Mouse (Mus musculus): ENCODE measurements around the gene Ralgps1. TPM values are rescaled to one million over a fixed set of nuclear protein-coding genes. Genes with fewer than 3 reads are reported as not detected.

Ralgps1 gene
- polyA plus RNA-seq, 1 experiment from 2014 or later, result 3.8 TPM

- H3K27me3 ChIP-seq (ENCODE audit: low read depth, poor library complexity, severe bottlenecking), result no peaks in the 10 kb centered on the region
- DNase-seq (ENCODE audit: low spot score), result no peak
These were observed 15.7 kb downstream of the Ralgps1 start for GRCm38 (mm10) chr2:33355558-33355957.

DNA sequence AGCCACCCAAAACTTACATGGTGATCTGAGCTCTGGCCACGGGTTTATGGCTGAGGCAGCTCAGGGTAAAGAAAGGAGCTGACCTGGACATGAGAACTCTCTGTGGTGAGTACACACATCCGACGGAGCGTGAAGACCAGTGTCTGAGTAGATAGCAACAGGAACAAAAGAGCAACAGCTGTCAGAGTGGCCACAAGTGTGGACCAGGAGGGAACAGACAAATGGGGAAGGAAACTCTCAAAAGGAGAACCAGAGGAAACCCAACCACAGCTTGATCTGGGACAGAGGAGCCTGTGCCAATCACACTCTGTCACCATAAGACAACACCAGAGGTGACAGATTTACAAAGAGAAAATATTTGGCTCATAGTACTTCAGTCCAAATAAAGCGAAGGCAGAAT, 17.9 kb downstream of the Ralgps1 start:
- H3K4me3 ChIP-seq, result no peak overlapping the region
- H3K4me1 ChIP-seq, result peaks cover 5% of the 10 kb centered on the region; the same call in 1 of the 2 replicates
- H3K27me3 ChIP-seq (ENCODE audit: low read depth, poor library complexity, severe bottlenecking), result no peaks in the 10 kb centered on the region
- no peaks in the 10 kb centered on the region for H3K36me3 ChIP-seq
- H3K9me3 ChIP-seq (replicated peaks), result no peaks in the 10 kb centered on the region
- DNase-seq (ENCODE audit: low spot score), result no peak
- 74% methylated on average over 5 of the region's 5 CpGs for WGBS
- H3K27ac ChIP-seq, result no peak overlapping the region

More at GRCm38 (mm10) chr2:33355558-33355957, 15.7 kb downstream of the Ralgps1 start:
- Histone ChIP-seq H3K4me1 (peaks cover 5% of the 10 kb centered on the region; the same call in 1 of the 2 replicates), H3K9me3 (replicated peaks) (no peaks in the 10 kb centered on the region), H3K4me3 (no peak overlapping the region), H3K27ac (no peak overlapping the region), H3K36me3 (no peaks in the 10 kb centered on the region)
- WGBS, result 94% methylated on average over 6 of the region's 6 CpGs

DNA sequence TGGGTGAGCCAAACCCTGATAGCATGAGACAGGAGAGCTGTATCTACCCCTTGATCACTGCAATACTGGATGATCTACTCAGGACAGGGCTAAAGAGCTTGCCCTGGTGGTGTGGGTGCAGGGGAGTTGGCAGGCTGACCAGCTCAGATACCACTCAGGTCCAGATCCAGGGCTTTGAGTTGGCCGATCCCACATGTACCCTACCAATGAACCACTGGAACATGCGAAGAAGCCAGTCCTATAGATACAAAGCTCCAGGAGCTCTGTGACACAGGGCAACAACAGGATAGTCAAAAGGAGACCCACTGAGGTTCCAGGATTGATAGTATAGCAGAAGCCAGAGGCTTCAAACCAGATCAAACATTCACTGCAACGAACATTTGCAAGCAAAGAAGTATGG, 19.8 kb downstream of the Ralgps1 start:
- H3K27ac ChIP-seq, result no peak overlapping the region
- DNase-seq (ENCODE audit: low spot score), result no peak
- no peaks in the 10 kb centered on the region for H3K27me3 ChIP-seq (ENCODE audit: low read depth, poor library complexity, severe bottlenecking)
- no peaks in the 10 kb centered on the region for H3K9me3 ChIP-seq (replicated peaks)
- 91% methylated on average over 3 of the region's 3 CpGs for WGBS
- no peak overlapping the region for H3K4me3 ChIP-seq
- peaks cover 5% of the 10 kb centered on the region for H3K4me1 ChIP-seq
- no peaks in the 10 kb centered on the region for H3K36me3 ChIP-seq

GRCm38 (mm10) chr2:33350921-33351320, 20.4 kb downstream of the Ralgps1 start:
- 77% methylated on average over 6 of the region's 6 CpGs for WGBS
- Histone ChIP-seq H3K4me1 (peaks cover 7% of the 10 kb centered on the region), H3K9me3 (replicated peaks) (no peaks in the 10 kb centered on the region), H3K36me3 (no peaks in the 10 kb centered on the region), H3K4me3 (no peak overlapping the region), H3K27ac (no peak overlapping the region), H3K27me3 (ENCODE audit: low read depth, poor library complexity, severe bottlenecking) (no peaks in the 10 kb centered on the region)
- DNase-seq (ENCODE audit: low spot score), result no peak

- Histone ChIP-seq H3K4me1 (peaks cover 13% of the 10 kb centered on the region), H3K27me3 (ENCODE audit: low read depth, poor library complexity, severe bottlenecking) (no peaks in the 10 kb centered on the region), H3K4me3 (no peak overlapping the region), H3K9me3 (replicated peaks) (no peaks in the 10 kb centered on the region), H3K27ac (no peak overlapping the region), H3K36me3 (no peaks in the 10 kb centered on the region)
- DNase-seq (ENCODE audit: low spot score), result no peak
- 50% methylated on average over 2 of the region's 2 CpGs for WGBS
These were observed 21.7 kb downstream of the Ralgps1 start for GRCm38 (mm10) chr2:33349581-33349980.

DNA sequence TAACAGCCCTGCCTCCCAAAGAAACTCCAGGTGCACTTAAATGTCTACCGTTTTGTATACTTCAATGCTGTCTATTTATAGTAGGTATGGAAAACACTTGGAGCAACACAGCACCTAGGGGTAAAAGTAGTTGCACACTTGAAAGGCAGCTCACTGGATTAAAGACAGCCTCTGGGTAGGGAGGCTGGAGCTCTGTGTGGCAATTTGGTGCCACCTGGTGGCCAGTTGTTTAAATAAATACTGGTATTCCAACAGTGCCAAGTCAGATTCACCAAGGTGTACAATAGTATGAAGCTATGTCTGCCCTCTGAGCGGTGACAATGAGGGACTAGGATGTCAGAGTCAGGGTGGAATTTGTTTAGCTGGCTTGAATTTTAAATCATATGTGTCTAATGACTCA, 22.2 kb downstream of the Ralgps1 start:
- peak; percentile 81 for DNase-seq (ENCODE audit: low spot score)
- Histone ChIP-seq H3K27ac (no peak overlapping the region), H3K4me3 (no peak overlapping the region), H3K36me3 (no peaks in the 10 kb centered on the region), H3K9me3 (replicated peaks) (no peaks in the 10 kb centered on the region), H3K27me3 (ENCODE audit: low read depth, poor library complexity, severe bottlenecking) (no peaks in the 10 kb centered on the region), H3K4me1 (peaks cover 14% of the 10 kb centered on the region)
- 28% methylated on average over 2 of the region's 2 CpGs for WGBS

DNA sequence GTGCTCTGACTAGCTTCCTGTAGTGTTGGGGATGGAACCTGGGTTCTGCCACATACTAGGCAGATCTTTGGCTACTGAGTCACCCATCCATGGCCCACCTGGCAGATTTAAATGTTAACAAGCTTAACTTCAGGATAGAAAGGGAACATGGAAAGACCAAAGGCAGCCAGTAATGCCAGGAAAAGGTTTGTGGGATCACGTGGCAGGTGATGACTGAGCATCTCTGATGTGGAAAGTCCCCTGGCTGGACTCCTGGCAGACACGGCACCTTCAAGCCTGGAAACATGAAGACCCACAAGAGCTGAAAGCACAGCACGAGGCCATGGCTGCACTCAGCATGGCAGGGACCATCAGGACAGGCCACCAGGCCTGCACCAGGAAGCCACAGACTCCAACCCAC, 23.0 kb downstream of the Ralgps1 start:
- 82% methylated on average over 3 of the region's 3 CpGs for WGBS
- Histone ChIP-seq H3K9me3 (replicated peaks) (no peaks in the 10 kb centered on the region), H3K4me3 (no peak overlapping the region), H3K4me1 (peaks cover 19% of the 10 kb centered on the region), H3K27ac (no peak overlapping the region), H3K36me3 (no peaks in the 10 kb centered on the region), H3K27me3 (ENCODE audit: low read depth, poor library complexity, severe bottlenecking) (no peaks in the 10 kb centered on the region)
- DNase-seq (ENCODE audit: low spot score), result no peak

DNA sequence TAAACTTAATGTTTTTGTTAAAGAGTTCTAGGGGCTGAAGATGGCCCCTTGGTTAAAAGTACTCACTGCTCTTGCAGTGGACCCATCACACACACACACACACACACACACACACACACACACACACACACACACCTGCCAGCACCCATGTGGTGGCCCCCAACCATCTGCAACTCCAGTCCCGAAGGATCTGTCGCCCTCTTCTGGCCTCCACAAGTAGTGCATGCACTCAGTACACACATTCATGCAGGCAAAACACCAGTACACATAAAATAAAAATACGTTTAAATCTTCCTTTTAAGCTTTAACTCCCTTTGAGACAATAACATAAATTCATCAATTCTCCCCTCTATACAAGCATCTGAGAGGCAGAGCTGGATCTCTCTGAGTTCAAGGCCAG, 23.7 kb downstream of the Ralgps1 start:
- Histone ChIP-seq H3K4me1 (peaks cover 19% of the 10 kb centered on the region), H3K27ac (no peak overlapping the region), H3K27me3 (ENCODE audit: low read depth, poor library complexity, severe bottlenecking) (no peaks in the 10 kb centered on the region), H3K9me3 (replicated peaks) (no peaks in the 10 kb centered on the region), H3K36me3 (no peaks in the 10 kb centered on the region), H3K4me3 (no peak overlapping the region)
- peak; percentile 78 for DNase-seq (ENCODE audit: low spot score)
- WGBS, result 31% methylated on average over 3 of the region's 3 CpGs

DNA sequence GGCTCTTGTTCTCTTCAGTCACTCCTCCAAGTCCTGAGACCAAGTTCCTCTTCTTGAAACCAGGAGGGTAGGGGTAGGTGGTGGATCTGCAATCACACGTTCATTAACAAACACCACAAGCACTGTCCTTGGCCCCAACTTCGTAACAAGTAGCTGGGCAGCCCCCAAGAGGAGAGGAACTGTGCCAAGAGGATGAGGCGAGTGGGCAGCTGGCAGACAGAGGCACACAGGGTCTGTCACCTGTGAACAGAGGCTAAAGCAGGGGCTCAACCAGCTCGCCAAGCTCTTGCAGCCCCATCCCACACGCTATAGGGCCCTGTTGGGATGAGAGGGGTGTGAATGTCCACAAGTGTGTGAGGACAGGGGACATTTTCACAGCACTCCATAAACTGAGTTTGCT, 24.5 kb downstream of the Ralgps1 start:
- Histone ChIP-seq H3K4me1 (peaks cover 19% of the 10 kb centered on the region), H3K9me3 (replicated peaks) (no peaks in the 10 kb centered on the region), H3K27me3 (ENCODE audit: low read depth, poor library complexity, severe bottlenecking) (no peaks in the 10 kb centered on the region), H3K36me3 (no peaks in the 10 kb centered on the region), H3K4me3 (no peak overlapping the region), H3K27ac (0 out of 2 replicates have a peak overlapping the region, but pooled peaks have one; percentile 30)
- WGBS, result 93% methylated on average over 5 of the region's 5 CpGs
- no peak for DNase-seq (ENCODE audit: low spot score)

DNA sequence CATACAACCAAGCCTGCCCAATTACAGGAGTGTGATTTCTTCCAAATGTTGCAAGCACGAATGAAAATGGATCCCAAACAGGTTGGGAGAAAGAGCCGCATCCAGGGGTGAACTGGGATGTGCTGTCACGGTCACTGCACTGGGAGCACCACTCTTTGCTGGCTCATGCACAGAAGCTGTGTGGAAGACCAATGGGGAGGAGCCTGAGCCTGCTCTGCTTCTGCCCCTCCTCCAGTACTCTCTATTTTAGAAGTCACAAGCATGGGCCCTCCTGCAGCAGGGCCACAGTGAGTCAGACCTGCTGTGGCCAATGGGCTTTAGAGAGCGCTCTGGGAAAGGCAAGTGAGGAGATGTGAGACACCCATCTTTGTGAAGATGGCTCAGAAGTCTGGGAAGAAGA, 25.3 kb downstream of the Ralgps1 start:
- DNase-seq (ENCODE audit: low spot score), result no peak
- peak overlapping the region; percentile 30 for H3K27ac ChIP-seq
- WGBS, result 82% methylated on average over 4 of the region's 4 CpGs
- no peaks in the 10 kb centered on the region for H3K9me3 ChIP-seq (replicated peaks)
- no peak overlapping the region for H3K4me3 ChIP-seq
- H3K27me3 ChIP-seq (ENCODE audit: low read depth, poor library complexity, severe bottlenecking), result no peaks in the 10 kb centered on the region
- H3K4me1 ChIP-seq, result peaks cover 16% of the 10 kb centered on the region
- H3K36me3 ChIP-seq, result no peaks in the 10 kb centered on the region

GRCm38 (mm10) chr2:33345475-33345874, 25.8 kb downstream of the Ralgps1 start:
- no peak for DNase-seq (ENCODE audit: low spot score)

GRCm38 (mm10) chr2:33343413-33343812, 27.9 kb downstream of the Ralgps1 start:
- Histone ChIP-seq H3K4me1 (peaks cover 18% of the 10 kb centered on the region), H3K4me3 (no peak overlapping the region), H3K36me3 (no peaks in the 10 kb centered on the region), H3K9me3 (replicated peaks) (no peaks in the 10 kb centered on the region), H3K27me3 (ENCODE audit: low read depth, poor library complexity, severe bottlenecking) (no peaks in the 10 kb centered on the region), H3K27ac (no peak overlapping the region)
- DNase-seq (ENCODE audit: low spot score), result no peak
- WGBS, result 76% methylated on average over 3 of the region's 3 CpGs

More at GRCm38 (mm10) chr2:33345475-33345874, 25.8 kb downstream of the Ralgps1 start:
- Histone ChIP-seq H3K9me3 (replicated peaks) (no peaks in the 10 kb centered on the region), H3K27me3 (ENCODE audit: low read depth, poor library complexity, severe bottlenecking) (no peaks in the 10 kb centered on the region), H3K4me3 (no peak overlapping the region), H3K27ac (peak overlapping the region; percentile 25; the same call in 1 of the 2 replicates), H3K4me1 (peaks cover 14% of the 10 kb centered on the region; the same call in 1 of the 2 replicates), H3K36me3 (no peaks in the 10 kb centered on the region)
- 74% methylated on average over 6 of the region's 6 CpGs for WGBS

- DNase-seq (ENCODE audit: low spot score), result no peak
- no peaks in the 10 kb centered on the region for H3K9me3 ChIP-seq (replicated peaks)
- WGBS, result 89% methylated on average over 4 of the region's 4 CpGs
- no peaks in the 10 kb centered on the region for H3K36me3 ChIP-seq
- no peak overlapping the region for H3K27ac ChIP-seq
- H3K4me1 ChIP-seq, result peaks cover 31% of the 10 kb centered on the region
- H3K4me3 ChIP-seq, result no peak overlapping the region
- H3K27me3 ChIP-seq (ENCODE audit: low read depth, poor library complexity, severe bottlenecking), result no peaks in the 10 kb centered on the region
These were observed 29.1 kb downstream of the Ralgps1 start for GRCm38 (mm10) chr2:33342148-33342547.

- peaks cover 4% of the 10 kb centered on the region; the same call in 1 of the 2 replicates for H3K36me3 ChIP-seq
- H3K9me3 ChIP-seq (replicated peaks), result no peaks in the 10 kb centered on the region
- no peak for DNase-seq (ENCODE audit: low spot score)
- no peak overlapping the region for H3K4me3 ChIP-seq
- H3K4me1 ChIP-seq, result peaks cover 17% of the 10 kb centered on the region
- H3K27ac ChIP-seq, result no peak overlapping the region
- H3K27me3 ChIP-seq (ENCODE audit: low read depth, poor library complexity, severe bottlenecking), result no peaks in the 10 kb centered on the region
These were observed 35.5 kb downstream of the Ralgps1 start for GRCm38 (mm10) chr2:33335789-33336188.

Measured in limb, embryonic 10.5 days (tissue).